8 mouse cellular contexts compared by ENCODE assay signal in the genomic region with DNA sequence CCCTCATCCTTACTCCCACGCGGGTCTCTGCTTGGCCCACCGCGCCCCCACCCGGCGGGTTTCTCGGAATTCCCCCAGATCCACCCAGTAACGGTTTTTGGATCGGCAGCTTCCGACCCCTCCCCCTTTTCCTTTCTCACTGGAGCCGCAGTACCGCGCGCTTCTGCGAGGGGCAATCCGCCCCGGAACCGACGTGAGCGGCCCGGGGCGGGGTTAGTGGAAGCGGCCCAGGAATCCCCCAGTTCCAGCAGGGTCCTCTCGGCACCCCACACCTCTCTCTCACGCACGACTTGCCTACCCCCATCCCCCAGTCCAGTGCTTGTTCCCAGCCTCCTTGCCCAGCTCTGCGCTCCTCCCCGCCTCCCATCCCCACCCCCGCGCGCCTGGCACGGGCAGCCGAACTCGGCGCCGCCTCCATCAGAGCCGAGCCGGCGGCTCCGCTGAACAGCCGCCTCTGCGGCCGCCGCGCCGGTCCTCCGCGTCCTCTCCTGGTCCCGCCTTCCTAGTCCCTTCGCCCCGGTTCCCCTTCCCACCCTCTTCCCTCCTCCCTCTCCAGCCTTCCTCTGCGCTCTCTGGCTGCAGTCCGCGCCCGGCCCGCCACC. TPM values are rescaled to one million over a fixed set of nuclear protein-coding genes. Genes with fewer than 3 reads are reported as not detected.
DNase-seq lines count a peak whose midpoint lies in the region; ATAC-seq lines count a peak whose summit lies in the region.
"Had no signal": no experiment of that assay in that cellular context is flagged by ENCODE, and none has a peak within 500 bp of the region (broad histone marks: within the 10 kb centered on the region; RNA-seq: fewer than 3 reads in every experiment).

A gene (plus strand): TSS at position 420 of the 602 bp plus-strand sequence.

- H3K9me3 ChIP-seq in midbrain, embryonic 15.5 days = no peaks in the 10 kb centered on the region

- no peaks in the 10 kb centered on the region for H3K36me3 ChIP-seq in midbrain, embryonic 15.5 days (replicated peaks)

- peak within 1 kb of the TSS; percentile 88 for H3K27ac ChIP-seq in midbrain, embryonic 15.5 days

- H3K9ac ChIP-seq in midbrain, embryonic 15.5 days = peak within 1 kb of the TSS; percentile 71

- DNase-seq in MN1 (ENCODE audit: low spot score) = peak; percentile 95
- peak; percentile 54 for DNase-seq in adrenal gland, adult 2 months
- peak; percentile 74 for DNase-seq in embryo, embryonic 9.5 days (ENCODE audit: extremely low spot score)
- peak; percentile 21 to 23 for DNase-seq in heart, postnatal 10 days
- peak; percentile 75 to 87 for DNase-seq in left cerebral cortex, adult 18-20 months (ENCODE audit: low spot score in 2 of 2)
- peak; percentile 46 for DNase-seq in testis, postnatal 10 days (ENCODE audit: low spot score)

- intact Hi-C loops in heart, postnatal 10 days (cut with DNase I) = loop anchor here (5.0 kb wide), 1 partner anchor 316 kb away; no protein-coding TSS in a partner anchor

- peaks cover 9% of the 10 kb centered on the region for H3K4me1 ChIP-seq in midbrain, embryonic 15.5 days

- H3K4me3 ChIP-seq in midbrain, embryonic 15.5 days = peak within 1 kb of the TSS; percentile 54

- under 1% methylated on average over 55 of the region's 56 CpGs for WGBS in midbrain, embryonic 15.5 days

- H3K4me2 ChIP-seq in midbrain, embryonic 15.5 days = peak within 1 kb of the TSS; percentile 89

- no peaks in the 10 kb centered on the region for H3K27me3 ChIP-seq in midbrain, embryonic 15.5 days (replicated peaks)

- peak; percentile 97 for ATAC-seq in midbrain, embryonic 15.5 days (replicated peaks)

RNA-seq across cellular contexts. Expression of the gene that starts here (rescaled TPM):
- under 1 TPM; 0.52 to 0.86 TPM for total RNA-seq in adrenal gland, adult 2 months (2021)
- polyA plus RNA-seq in adrenal gland, adult 2 months (2012; rRNA removed) = 0.73 and 0.75 TPM in 2 replicates
- not detected for total RNA-seq in heart, postnatal 10 days (2021)
- 10 to 100 TPM; 11.0 to 15.1 TPM for total RNA-seq in left cerebral cortex, adult 18-20 months (2021)
- 7.5 and 7.8 TPM in 2 replicates for polyA plus RNA-seq in midbrain, embryonic 15.5 days (2015; fragmentation: Nextera tagmentation; extraction: Ambion mirVana)
- total RNA-seq: hematopoietic stem cell, adult 5-6 weeks had no signal

Comparison
In these comparisons a context has a peak if more than half of its experiments do, and no peak if none do; other contexts are left out.
1. Peak in every context shown above with its lines: DNase-seq, ATAC-seq, H3K4me3 ChIP-seq and H3K27ac ChIP-seq.
2. RNA of the gene that starts here (total RNA-seq): 11.0 to 15.1 TPM in left cerebral cortex, adult 18-20 months; 0.52 to 0.86 TPM in adrenal gland, adult 2 months and not detected in heart, postnatal 10 days; every median in the first group is over 4 times any median in the second.
3. Peak in DNase-seq in adrenal gland, adult 2 months; RNA of the gene not detected or under 1 TPM.
4. Peak in DNase-seq in heart, postnatal 10 days; RNA of the gene not detected or under 1 TPM.
5. DNase-seq: peak in every context shown above with its lines; median percentile 95 in MN1; 81 in left cerebral cortex, adult 18-20 months; 74 in embryo, embryonic 9.5 days; 54 in adrenal gland, adult 2 months; 46 in testis, postnatal 10 days; 22 in heart, postnatal 10 days.